Mouse (Mus musculus): Measurements from ENCODE around the gene Cited2. TPM values are rescaled to one million over a fixed set of nuclear protein-coding genes. Genes with fewer than 3 reads are reported as not detected.

Gene Cited2
- total RNA-seq, 2 experiments from 2014 or later = 28.6 to 114 TPM

DNA sequence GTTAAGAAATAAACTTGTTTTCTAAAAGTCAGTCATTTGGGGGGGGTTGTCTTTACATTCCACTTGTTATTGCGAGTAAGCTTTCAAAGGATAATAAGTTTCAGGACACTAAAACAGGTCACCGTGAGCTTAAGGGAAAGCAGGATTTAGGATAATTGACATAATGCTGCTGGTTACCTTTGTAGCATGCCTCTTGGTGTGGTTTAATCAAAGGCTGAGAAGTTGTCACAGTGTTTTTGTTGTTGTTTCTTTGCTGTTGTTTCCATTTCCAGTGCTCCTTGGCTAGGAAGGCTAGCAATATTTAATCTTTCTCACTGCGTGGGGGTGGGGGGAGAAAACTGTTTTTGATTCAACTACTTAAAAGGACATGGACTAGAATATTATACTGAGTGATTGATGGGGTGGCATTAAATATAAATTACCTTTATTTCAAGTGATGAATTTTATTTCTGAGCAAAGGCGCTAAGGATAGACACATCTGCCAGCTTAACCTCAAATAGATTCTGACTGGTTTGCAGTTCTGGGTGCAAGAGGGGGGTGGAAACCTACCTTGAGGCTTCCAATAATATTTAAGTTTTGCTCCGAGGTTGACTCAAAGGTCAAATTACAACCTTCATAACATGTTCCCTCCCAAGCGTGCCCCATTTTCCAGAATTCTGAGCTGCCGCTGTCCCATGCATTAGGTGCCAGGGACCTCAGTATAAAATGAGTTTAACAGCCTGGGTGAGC lies 2.8 kb downstream of the Cited2 start:
- no peak for DNase-seq
- intact Hi-C loops (cut with DNase I) = loop anchor here (5.0 to 10.0 kb wide), 2 partner anchors 1089 to 1151 kb away; no protein-coding TSS in a partner anchor
- peak overlapping the region; percentile 99 for H3K27ac ChIP-seq
- H3K4me3 ChIP-seq = peak overlapping the region; percentile 93
- no peak for TF ChIP-seq CTCF (IDR thresholded peaks at IDR 0.05)

DNA sequence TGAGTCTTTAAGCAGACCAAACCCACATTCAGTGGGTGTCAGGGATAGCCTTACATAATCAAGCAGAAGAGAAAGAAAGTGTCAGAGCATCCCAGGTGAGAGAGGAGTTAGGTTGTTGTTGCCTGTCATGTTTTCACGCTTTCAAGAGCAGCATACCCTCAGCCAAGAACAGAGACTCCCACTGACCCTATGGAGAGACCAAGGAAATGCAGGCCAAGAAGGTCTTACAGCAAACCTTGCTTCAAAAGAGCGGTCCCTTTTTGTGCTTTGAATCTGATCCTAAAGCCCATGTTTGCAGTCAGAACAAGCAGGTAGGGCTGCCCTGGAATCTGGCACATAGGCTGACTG lies 3.3 kb downstream of the Cited2 start:
- DNase-seq = peak; percentile 27
- TF ChIP-seq CTCF (IDR thresholded peaks at IDR 0.05) = no peak
- H3K4me3 ChIP-seq = peak overlapping the region; percentile 93
- H3K27ac ChIP-seq = peak overlapping the region; percentile 99
- intact Hi-C loops (cut with DNase I) = loop anchor here (5.0 to 10.0 kb wide), 2 partner anchors 1089 to 1152 kb away; no protein-coding TSS in a partner anchor

DNA sequence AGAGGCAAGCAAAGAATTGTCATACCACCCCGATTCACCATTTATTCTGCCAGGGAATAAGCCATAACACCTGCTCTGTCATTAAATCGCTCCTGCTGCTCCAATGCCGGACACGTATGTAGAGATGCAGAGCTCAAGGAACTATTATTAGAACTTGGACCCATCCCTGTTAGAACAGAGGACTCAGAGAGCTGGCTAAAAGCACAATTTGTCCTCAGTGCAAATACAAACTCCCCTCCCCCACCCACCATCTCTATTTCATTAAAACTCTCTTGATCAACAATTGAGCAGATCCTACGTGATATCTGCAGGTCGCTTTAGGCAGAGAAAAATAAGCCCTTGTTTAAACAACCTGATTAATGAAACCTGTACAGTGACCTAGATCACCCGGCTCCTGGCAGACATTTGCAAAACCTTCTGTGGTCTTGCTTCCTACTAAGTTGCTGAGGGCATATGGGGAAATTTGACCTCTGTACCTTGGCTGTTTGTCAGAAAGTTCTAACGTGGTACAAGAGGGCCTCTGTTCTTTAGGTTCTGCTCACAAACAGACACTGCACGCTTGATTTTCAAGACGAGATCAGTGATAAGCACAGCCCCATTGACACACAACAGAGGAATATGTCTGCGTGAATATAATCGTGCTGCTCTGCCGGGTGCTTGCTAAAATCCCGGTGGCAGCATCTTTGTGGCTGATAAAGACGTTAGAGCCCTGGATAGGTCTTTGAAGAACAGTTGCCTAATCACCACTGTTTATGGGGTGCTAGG lies 4.3 kb downstream of the Cited2 start:
- peak; percentile 40 for DNase-seq
- intact Hi-C loops (cut with DNase I) = loop anchor here (5.0 to 10.0 kb wide), 2 partner anchors 1090 to 1153 kb away; no protein-coding TSS in a partner anchor
- no peak for TF ChIP-seq CTCF (IDR thresholded peaks at IDR 0.05)
- peak overlapping the region; percentile 93 for H3K4me3 ChIP-seq
- H3K27ac ChIP-seq = peak overlapping the region; percentile 99

DNA sequence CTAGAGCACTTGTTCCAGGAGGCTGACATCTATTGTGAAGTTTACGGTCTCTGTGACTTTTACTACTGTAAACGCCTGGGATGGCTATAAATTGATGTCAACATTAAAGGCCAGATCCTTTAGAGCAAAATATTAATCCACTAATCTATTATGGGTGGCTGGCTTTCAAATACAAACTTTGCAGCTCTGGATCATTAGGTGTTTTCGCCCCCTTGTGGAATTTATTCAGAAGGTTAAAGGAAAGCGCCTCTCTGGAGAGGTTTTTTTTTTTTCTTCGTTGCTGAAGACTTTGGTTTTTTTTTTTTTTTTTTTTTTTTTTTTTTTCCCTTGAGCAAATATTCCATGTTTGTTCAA lies 4.9 kb downstream of the Cited2 start:
- intact Hi-C loops (cut with DNase I) = loop anchor here (5.0 to 10.0 kb wide), 2 partner anchors 1091 to 1153 kb away; no protein-coding TSS in a partner anchor

DNA sequence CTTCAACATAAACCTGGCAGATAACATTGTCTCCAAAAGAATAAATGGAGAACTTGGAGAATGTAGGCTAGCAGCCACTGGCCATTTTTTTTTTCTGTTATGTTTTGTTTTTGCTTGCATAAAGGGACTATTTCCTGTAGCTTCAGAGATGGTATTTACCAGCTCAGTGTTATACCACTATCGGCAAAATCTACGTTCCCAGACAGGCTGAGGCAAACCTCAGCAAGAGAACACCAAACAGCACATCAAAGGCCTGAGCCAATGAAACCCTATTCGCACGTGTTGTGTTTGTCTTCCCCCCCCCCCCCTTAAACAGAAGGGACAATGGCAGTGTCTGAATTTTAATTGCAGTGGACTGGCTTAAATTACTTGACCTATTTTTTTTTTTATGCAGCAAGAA lies 5.7 kb downstream of the Cited2 start:
- H3K27ac ChIP-seq = no peak overlapping the region
- no peak for TF ChIP-seq CTCF (IDR thresholded peaks at IDR 0.05)
- no peak overlapping the region for H3K4me3 ChIP-seq
- intact Hi-C loops (cut with DNase I) = loop anchor here (5.0 to 10.0 kb wide), 2 partner anchors 1091 to 1154 kb away; no protein-coding TSS in a partner anchor
- no peak for DNase-seq

More for the DNA sequence above, 4.9 kb downstream of the Cited2 start:
- no peak for DNase-seq
- H3K27ac ChIP-seq = peak overlapping the region; percentile 99
- peak; percentile 67 for TF ChIP-seq CTCF (IDR thresholded peaks at IDR 0.05)
- peak overlapping the region; percentile 93 for H3K4me3 ChIP-seq

DNA sequence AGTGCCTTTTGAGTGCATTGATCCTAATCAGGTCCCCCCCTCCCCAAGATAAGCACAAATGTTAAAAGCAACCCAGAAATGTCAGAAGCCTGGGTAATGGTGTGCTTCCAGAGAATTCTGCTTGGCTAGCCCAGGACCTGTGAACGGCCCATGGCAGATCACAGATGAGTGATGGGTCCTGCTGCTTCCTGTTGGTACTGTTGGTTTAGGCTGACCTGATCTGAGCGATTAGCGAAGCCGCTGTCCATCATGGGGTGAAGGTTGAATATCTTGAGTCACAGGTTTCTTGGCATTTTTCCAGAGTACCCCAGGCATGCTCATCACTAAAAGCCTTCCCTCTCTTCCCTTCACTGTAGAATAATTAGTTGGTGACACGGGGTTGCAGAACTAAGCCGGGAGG lies 6.5 kb downstream of the Cited2 start:
- DNase-seq = no peak
- intact Hi-C loops (cut with DNase I) = loop anchor here (5.0 to 10.0 kb wide), 2 partner anchors 1092 to 1155 kb away; no protein-coding TSS in a partner anchor
- TF ChIP-seq CTCF (IDR thresholded peaks at IDR 0.05) = no peak
- Histone ChIP-seq H3K4me3 (no peak overlapping the region), H3K27ac (no peak overlapping the region)

DNA sequence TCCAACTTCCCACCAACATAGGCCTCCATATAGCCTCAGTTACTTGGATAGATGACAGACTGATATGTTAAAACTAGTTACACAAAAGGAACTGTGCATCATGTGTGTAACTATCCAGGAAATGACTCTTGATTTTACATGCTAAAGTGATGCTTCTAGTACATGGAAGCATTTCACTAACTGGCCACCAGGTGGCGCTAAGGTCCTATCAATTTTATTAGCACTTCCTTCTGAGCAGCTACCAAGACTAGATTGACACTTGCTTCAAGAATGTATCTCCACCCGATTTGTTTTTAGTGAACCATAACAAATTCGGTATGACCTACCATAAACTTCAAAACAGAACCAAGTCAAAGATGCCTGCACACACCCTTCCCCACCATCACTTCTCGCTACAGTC lies 10.0 kb downstream of the Cited2 start:
- intact Hi-C loops (cut with DNase I) = loop anchor here (1.0 to 10.0 kb wide), 4 partner anchors 62 to 464 kb away; partner anchors contain the start of gene Reps1
- Histone ChIP-seq H3K4me3 (no peak overlapping the region), H3K27ac (0 out of 2 replicates have a peak overlapping the region, but pooled peaks have one; percentile 77)
- peak; percentile 83 for DNase-seq
- peak; percentile 90 for TF ChIP-seq CTCF (IDR thresholded peaks at IDR 0.05)

DNA sequence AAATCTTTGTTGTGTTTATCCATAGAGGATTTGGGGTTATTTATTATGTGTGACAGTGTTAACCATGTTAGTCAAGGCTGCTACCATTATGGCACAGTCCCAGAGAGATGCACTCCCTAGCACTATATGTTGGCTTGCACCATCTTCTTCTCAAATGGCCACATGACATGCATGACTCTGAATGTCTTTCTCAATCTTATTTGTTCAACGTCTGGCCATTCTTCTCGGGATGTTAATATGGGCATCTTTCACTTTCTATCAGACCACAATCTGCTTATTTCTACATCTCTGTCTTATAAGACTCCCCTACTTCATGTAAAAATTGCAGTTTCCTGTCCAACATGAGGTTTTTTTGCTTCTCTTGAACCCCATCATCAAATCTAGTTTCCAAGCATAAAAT lies 19.6 kb downstream of the Cited2 start:
- intact Hi-C loops (cut with DNase I) = no loop called here
- no peak for DNase-seq
- H3K4me3 ChIP-seq = no peak overlapping the region
- no peak overlapping the region for H3K27ac ChIP-seq
- TF ChIP-seq CTCF (IDR thresholded peaks at IDR 0.05) = no peak

DNA sequence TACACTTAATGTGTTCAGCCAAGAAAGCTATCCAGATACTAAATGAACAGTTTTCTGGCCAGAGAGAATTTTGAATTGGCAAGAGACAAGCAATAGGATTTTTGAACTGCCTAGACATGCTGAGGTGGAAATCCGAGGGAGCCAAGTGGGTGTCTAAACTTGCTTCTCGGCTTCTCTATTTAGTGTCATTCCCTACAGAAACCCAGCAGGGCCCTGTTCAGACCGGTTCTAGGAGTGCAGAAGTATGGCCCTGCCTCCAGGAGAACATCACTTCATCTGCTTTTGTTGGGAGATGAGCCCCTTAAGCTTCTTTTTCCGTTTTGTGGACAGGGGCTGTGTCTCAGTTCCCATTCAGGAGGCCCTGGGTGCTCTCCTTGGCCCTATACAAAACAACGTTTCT lies 29.5 kb downstream of the Cited2 start:
- no peak overlapping the region for H3K27ac ChIP-seq
- H3K4me3 ChIP-seq = no peak overlapping the region
- intact Hi-C loops (cut with DNase I) = no loop called here
- no peak for DNase-seq
- TF ChIP-seq CTCF (IDR thresholded peaks at IDR 0.05) = no peak

DNA sequence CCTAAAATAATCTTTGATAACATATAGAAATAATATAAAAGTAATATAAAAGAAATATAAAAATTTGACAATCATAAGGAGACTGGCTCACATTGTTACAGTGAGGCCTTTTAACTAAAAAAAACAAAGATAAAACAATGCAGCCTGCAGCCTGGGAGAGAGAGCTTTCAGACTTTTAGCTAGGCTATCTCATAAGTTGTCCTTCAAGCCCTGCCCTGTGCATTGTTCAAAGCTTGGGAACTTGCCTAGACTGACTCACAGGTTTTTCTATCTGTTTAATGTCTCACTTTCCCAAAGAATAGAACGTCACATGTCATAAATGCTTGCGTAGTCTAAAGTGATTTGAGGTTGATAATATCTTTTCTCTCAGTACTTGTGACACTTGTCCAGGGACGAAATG lies 36.8 kb downstream of the Cited2 start:
- TF ChIP-seq CTCF (IDR thresholded peaks at IDR 0.05) = no peak
- DNase-seq = no peak
- Histone ChIP-seq H3K4me3 (no peak overlapping the region), H3K27ac (no peak overlapping the region)
- intact Hi-C loops (cut with DNase I) = no loop called here

DNA sequence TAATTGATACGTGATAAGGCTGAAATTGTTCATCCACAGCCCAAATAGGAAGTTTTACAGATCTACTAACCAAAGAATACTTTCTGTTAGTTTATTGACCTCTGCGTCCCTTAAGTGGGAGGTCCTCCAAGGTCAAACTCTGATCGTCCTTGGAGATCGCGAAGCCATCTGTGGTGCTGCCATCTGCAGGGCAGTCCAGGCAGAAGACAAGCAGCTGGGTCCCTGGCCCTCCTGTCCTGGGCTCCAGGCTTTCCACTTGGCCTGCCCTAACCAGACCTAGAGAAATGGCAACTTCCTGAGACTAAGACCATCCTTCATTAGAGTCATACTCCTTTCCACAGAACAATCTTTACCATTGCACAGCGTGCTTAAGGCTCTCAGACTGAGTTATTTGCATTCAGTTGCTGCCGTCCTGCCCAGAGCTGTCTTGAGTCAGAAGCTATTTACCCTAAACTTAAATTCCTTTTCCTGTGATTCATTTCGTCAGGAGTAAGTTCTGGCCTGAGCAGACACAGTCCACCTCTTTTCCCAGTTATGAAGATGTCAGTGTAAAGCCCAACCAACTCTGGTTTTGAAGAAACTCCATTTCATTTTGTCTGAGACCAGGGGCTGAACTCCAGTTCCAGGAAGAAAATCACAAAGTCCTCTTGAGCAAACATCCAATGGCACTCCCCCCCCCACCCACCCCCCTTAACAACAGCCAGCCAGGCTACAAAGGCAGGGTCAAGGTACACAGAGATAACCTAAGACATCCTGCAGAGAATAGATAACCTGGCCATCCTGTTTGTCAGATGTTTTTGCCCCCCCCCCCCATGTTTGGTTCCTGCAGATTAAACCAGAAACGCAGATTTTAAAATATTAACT lies 38.0 kb downstream of the Cited2 start:
- peak; percentile 12 for TF ChIP-seq CTCF (IDR thresholded peaks at IDR 0.05)
- no peak for DNase-seq
- Histone ChIP-seq H3K27ac (no peak overlapping the region), H3K4me3 (no peak overlapping the region)
- intact Hi-C loops (cut with DNase I) = no loop called here

DNA sequence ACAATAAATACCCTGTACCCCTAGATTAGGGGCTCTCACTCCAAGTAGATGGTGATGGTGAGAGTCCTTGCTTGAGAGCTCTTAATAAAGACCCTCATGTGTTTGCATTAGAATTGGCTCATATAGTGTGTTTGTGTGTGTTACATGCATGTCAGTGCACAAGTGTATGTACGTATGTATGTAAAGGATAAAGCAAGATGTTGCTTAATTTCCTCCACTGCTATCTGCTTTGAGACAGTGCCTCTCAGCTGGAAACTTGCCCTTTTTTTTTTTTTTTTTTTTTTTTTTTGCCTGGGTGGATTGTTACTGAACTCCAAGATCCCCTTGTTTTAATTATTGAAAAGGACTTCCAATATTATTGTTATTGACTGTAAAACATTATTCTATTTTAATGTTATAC lies 38.6 kb downstream of the Cited2 start:
- Histone ChIP-seq H3K27ac (no peak overlapping the region), H3K4me3 (no peak overlapping the region)
- TF ChIP-seq CTCF (IDR thresholded peaks at IDR 0.05) = no peak
- intact Hi-C loops (cut with DNase I) = no loop called here
- DNase-seq = no peak
